Mouse (Mus musculus): ENCODE results near the gene Fads3.

Fads3 gene

GRCm38 (mm10) chr19:10054361-10055075 is 13.1 kb downstream of the Fads3 start:
- no peak for DNase-seq

DNA sequence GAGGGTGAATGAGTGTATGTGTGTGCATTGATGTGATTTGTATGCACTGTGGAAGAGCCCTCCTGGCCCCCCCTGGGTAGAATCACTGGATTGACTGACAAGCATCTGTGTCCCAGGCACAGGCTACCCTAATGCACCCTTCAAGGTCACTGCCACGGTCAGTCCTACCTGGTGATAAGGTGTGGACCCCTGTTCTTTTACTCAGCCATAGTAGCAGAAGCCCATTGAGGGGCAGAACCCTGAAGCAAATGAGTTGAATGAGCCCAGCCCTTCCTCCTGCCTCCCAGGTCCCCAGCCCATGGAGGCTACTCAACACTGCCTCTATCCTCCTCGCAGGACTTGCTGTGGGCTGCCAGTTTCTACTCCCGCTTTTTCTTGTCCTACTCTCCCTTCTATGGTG is 13.9 kb downstream of the Fads3 start:
- no peak for DNase-seq

- DNase-seq, result no peak
These were observed 14.7 kb downstream of the Fads3 start for GRCm38 (mm10) chr19:10055783-10056660.

GRCm38 (mm10) chr19:10056686-10057085 is 15.3 kb downstream of the Fads3 start:
- DNase-seq, result no peak

DNA sequence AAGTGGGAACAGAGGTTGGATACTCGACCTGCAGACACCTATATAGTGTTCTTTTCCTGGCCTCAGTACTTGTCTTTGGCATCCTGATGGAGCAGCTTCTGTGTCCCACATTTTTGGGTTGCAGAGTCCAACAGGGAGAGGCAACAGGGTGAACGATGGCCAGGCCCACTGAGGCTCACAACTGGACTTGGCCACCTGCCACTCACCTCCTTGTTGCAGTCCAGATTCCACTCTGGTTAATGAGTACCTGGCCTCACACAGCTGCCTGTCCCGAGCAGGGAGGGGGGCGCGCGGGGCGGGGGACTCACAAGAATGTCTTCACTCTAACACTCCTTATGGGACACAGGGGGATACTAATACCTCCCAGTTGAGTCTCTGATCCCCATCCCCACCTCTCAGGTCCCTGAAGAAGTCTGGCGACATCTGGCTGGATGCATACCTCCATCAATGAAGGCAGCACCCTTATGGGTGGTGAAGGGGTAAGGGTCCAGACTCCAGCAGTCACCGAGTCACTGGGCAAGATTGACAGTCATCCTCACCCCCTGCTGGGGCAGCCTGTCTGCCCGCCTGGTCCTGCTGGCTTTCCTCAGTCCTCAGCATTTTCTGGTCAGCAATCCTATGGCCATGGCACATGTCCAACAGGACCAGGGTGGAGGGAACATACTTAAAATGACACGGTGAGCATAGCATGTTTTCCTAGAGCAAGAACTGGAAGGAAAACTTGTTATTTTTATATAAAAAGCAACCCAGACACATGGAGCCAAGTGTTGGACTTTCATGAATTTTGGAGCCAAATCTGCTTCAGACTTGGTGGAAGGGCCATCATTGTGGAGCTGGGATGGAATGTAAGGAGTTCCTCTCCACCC is 16.4 kb downstream of the Fads3 start:
- no peak for DNase-seq

DNA sequence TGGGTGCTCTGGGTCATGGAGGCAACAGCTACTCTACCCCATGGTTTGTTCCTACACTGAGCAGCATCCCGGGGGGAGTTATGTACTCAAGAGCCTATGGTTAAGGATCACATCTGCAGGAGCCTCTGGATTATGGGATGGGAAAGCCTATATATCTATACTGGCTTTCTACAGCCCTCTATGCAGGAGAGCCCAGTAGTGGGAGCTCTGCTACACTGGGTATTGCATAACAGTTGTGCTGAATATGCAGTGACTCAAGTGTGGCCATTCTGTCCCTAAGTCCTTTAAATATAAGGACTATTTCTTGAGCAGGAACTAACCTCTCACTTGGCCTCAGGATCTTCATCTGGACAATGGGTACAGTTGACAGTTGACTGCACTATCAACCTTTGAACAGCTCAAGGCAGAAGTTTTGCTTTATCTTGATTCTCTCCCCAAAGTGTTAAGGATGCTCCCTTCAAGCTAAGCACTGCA is 17.0 kb downstream of the Fads3 start:
- no peak for DNase-seq

- DNase-seq, result no peak
These were observed 17.6 kb downstream of the Fads3 start for GRCm38 (mm10) chr19:10058876-10059427.

DNA sequence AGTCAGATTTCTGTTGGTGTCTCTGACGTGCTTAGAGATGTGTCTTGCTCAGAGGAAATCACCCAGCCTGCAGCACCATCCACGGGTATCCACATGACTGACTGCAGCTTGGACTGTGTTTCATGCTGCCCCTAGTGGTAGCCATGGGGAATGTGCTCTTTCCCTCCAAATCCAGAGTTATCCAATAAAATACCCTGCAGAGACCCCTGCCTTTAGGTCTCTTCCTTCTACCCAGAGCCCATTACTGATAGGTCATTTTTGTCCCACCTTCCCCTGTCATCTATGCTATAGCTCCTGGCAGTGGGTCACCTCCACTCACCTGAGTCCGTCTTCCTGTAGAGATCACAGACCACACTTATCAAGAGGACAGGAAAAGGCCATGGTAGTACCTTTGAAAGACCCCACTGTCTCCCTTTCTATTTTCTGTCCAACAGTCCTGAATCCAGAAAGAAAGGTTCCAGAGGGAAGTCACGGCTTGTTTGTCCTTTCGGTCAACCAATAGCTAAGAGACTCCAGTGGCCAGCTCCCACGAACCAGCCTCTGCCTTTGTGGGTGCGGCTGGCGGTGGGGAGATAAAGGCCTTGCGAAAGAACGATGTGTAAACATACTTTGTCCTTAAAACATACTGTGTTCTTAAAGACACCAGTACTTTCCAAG is 18.7 kb downstream of the Fads3 start:
- peak; percentile 22 for DNase-seq

- DNase-seq, result no peak
These were observed 19.6 kb downstream of the Fads3 start for GRCm38 (mm10) chr19:10060783-10061590.

GRCm38 (mm10) chr19:10061624-10062023 is 20.3 kb downstream of the Fads3 start:
- DNase-seq, result no peak

- no peak for DNase-seq
These were observed 20.9 kb downstream of the Fads3 start for GRCm38 (mm10) chr19:10062292-10062691.

- DNase-seq, result no peak
These were observed 21.5 kb downstream of the Fads3 start for GRCm38 (mm10) chr19:10062862-10063261.

- peak; percentile 65 for DNase-seq
These were observed 23.0 kb downstream of the Fads3 start for GRCm38 (mm10) chr19:10064173-10065012.

- no peak for DNase-seq
These were observed 24.3 kb downstream of the Fads3 start for GRCm38 (mm10) chr19:10065465-10066188.

GRCm38 (mm10) chr19:10066189-10066500 is 24.8 kb downstream of the Fads3 start:
- no peak for DNase-seq

GRCm38 (mm10) chr19:10066502-10066901 is 25.1 kb downstream of the Fads3 start:
- no peak for DNase-seq

DNA sequence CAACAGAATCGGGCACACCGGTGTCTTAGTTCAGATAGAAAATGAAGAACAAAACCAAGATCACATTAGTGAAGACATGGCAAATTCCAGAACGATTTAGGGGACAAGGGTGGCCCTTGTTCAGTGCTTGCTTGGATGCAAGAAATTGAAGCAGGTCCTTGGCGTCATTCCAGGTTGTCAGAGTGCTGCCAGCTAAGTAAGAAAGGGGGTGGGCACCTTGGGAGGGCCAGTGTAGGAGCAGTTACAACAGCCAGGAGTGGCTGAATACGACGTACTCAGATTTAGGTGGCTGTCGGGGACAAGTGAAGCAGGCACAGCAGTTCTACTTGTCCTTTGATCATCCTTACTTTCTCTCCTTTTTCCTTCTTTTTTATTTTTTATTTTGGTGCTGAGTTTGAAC is 26.3 kb downstream of the Fads3 start:
- no peak for DNase-seq

GRCm38 (mm10) chr19:10070186-10070980 is 29.0 kb downstream of the Fads3 start:
- peak; percentile 52 for DNase-seq

GRCm38 (mm10) chr19:10071166-10071565 is 29.8 kb downstream of the Fads3 start:
- DNase-seq, result no peak
